Mouse (Mus musculus) ES-E14 (cell line): ENCODE results near the gene Nr1d2.
"Not testable (repeated sequence)": the region's sequence is repeated elsewhere in the genome, so short reads cannot be mapped to it uniquely, and the experiment has no call there.

Source experiments
- CHD2 ChIP-seq: IDR thresholded peaks from 2 replicates; pipeline ENCODE4 v1.6.1; 2014; ENCODE audit warnings: mild to moderate bottlenecking, low read depth, low read length, inconsistent platforms
- HCFC1 ChIP-seq: IDR thresholded peaks from 2 replicates; pipeline ENCODE4 v1.6.1; 2012; ENCODE audit warnings: low read length, inconsistent platforms, borderline replicate concordance; ENCODE audit not compliant: insufficient read depth
- MAFK ChIP-seq: IDR thresholded peaks from 2 replicates; pipeline ENCODE4 v1.6.1; 2014; ENCODE audit warnings: mild to moderate bottlenecking, low read depth, low read length, inconsistent platforms; ENCODE audit not compliant: insufficient read depth
- ZC3H11A ChIP-seq: IDR thresholded peaks from 2 replicates; pipeline ENCODE4 v1.6.1; 2012; ENCODE audit warnings: low read depth, mild to moderate bottlenecking, inconsistent platforms, low read length, borderline replicate concordance
- ZNF384 ChIP-seq: IDR thresholded peaks from 2 replicates; pipeline ENCODE4 v1.6.1; 2012; ENCODE audit warnings: low read depth, low read length, inconsistent platforms

DNA sequence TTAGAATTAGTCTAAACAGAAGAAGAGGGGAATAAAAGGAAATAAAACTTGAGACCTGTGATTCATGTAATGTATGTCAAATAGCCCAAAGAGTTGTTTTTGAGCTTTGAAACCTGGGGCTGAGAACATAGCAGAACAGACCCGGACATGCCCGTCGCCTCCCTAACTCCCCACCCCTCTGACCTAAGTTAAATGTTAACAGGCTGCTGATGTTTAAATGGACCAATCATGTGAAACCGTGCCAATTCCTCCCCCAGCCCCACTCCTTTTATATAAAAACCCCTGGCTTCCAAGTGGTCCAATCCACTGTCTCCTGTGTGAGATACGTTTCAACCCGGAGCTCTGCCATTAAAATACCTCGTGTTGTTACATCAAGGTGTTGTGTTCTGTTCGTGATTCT, 7.1 kb downstream of the Nr1d2 start:
- not testable (repeated sequence) for TF ChIP-seq CHD2, MAFK, HCFC1, ZNF384, ZC3H11A
